Mouse (Mus musculus) limb, embryonic 13.5 days (tissue): ENCODE results near the gene Tbc1d30. TPM values are rescaled to one million over a fixed set of nuclear protein-coding genes. Genes with fewer than 3 reads are reported as not detected.
A peak's percentile ranks its signal among the peaks of the same experiment; 100 is the strongest.

Experiments used
- ATAC-seq: fragments of 200-750 bp; cut with Nextera tagmentation; 2 replicates; pipeline ENCODE4 v1.8.0; 2017; ENCODE audit warnings: low read depth, moderate number of reproducible peaks, moderate TSS enrichment; ENCODE audit not compliant: low FRiP score
- H3K27ac ChIP-seq: fragments of 300-500 bp; sonication (generic); 2 replicates; pipeline ENCODE4 v1.5.1; 2015; ENCODE audit warnings: inconsistent platforms, mild to moderate bottlenecking, moderate library complexity
- H3K27me3 ChIP-seq: fragments of 300-500 bp; sonication (generic); 2 replicates; pipeline ENCODE4 v1.6.1; 2015; ENCODE audit warnings: mild to moderate bottlenecking, inconsistent platforms
- H3K36me3 ChIP-seq: fragments of 300-500 bp; sonication (generic); 2 replicates; pipeline ENCODE4 v1.6.1; 2015; ENCODE audit warnings: inconsistent platforms, mild to moderate bottlenecking, moderate library complexity
- H3K4me1 ChIP-seq: fragments of 300-500 bp; sonication (generic); 2 replicates; pipeline ENCODE4 v1.6.1; 2015; ENCODE audit warnings: inconsistent platforms
- H3K4me2 ChIP-seq: fragments of 300-500 bp; sonication (generic); replicated peaks from 2 replicates; pipeline ENCODE4 v1.6.1; 2015; ENCODE audit warnings: inconsistent platforms, mild to moderate bottlenecking, moderate library complexity
- H3K4me3 ChIP-seq: fragments of 300-500 bp; sonication (generic); 2 replicates; pipeline ENCODE4 v1.5.1; 2015; ENCODE audit warnings: moderate library complexity, mild to moderate bottlenecking, inconsistent platforms
- H3K9ac ChIP-seq: fragments of 300-500 bp; sonication (generic); 2 replicates; pipeline ENCODE4 v1.6.1; 2015; ENCODE audit warnings: mild to moderate bottlenecking, inconsistent platforms
- H3K9me3 ChIP-seq: fragments of 300-500 bp; sonication (generic); 2 replicates; pipeline ENCODE4 v1.6.1; 2016; ENCODE audit warnings: inconsistent platforms
- WGBS: fragments of 180-500 bp; shearing (Covaris S2); methylation state at CpG from one replicate; pipeline ENCODE4 v1.1.7; 2015; 5-methylcytosine and 5-hydroxymethylcytosine counted together
- polyA plus RNA-seq: library from polyadenylated mRNA; unstranded; fragments of >200 nt; fragmentation: Nextera tagmentation; extraction: Ambion mirVana; gene quantifications from 2 replicates; pipeline ENCODE4 v1.2.1, GENCODE M21; 2015

The Tbc1d30 gene
- polyA plus RNA-seq, 1 experiment from 2014 or later, result 0.64 TPM

- no peaks in the 10 kb centered on the region for H3K36me3 ChIP-seq
- no peak overlapping the region for H3K9ac ChIP-seq
- WGBS, result 25% methylated on average over 5 of the region's 5 CpGs
- H3K4me1 ChIP-seq, result peaks cover 11% of the 10 kb centered on the region
- H3K27me3 ChIP-seq, result peaks cover 30% of the 10 kb centered on the region
- ATAC-seq, result no peak
- H3K27ac ChIP-seq, result no peak overlapping the region
- no peak overlapping the region for H3K4me2 ChIP-seq
- no peaks in the 10 kb centered on the region for H3K9me3 ChIP-seq
- no peak overlapping the region for H3K4me3 ChIP-seq
Measured at GRCm38 (mm10) chr10:121305441-121305840, 45.6 kb downstream of the Tbc1d30 start.

DNA sequence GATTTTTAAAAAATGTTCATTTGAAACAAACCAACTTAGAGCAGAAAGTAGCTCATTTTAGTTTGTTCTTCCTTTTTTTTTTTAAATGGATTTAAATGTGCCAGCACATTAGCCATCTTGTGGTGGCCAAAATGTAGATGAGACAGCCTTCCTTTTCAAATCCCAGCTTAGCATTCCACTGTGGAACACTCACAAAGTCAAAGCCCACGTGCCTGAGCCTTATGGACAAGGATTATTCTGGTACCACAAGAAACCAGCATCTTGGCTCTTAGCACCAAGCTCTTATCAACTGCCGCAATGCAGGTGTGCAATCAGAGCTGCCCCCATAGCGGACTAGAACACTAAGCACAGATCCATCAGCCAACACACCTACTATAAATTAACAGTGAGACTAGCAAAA, 47.5 kb downstream of the Tbc1d30 start:
- Histone ChIP-seq H3K4me2 (no peak overlapping the region), H3K9ac (no peak overlapping the region), H3K9me3 (no peaks in the 10 kb centered on the region), H3K27me3 (peaks cover 11% of the 10 kb centered on the region), H3K4me1 (no peaks in the 10 kb centered on the region; the same call in 1 of the 2 replicates), H3K36me3 (no peaks in the 10 kb centered on the region), H3K4me3 (no peak overlapping the region), H3K27ac (no peak overlapping the region)
- 77% methylated on average over 3 of the region's 3 CpGs for WGBS
- no peak for ATAC-seq

GRCm38 (mm10) chr10:121301868-121302267, 49.2 kb downstream of the Tbc1d30 start:
- WGBS, result 84% methylated on average over 14 of the region's 14 CpGs
- Histone ChIP-seq H3K9ac (no peak overlapping the region), H3K4me2 (no peak overlapping the region), H3K4me3 (no peak overlapping the region), H3K36me3 (no peaks in the 10 kb centered on the region), H3K27me3 (no peaks in the 10 kb centered on the region), H3K4me1 (peaks cover 10% of the 10 kb centered on the region), H3K9me3 (no peaks in the 10 kb centered on the region), H3K27ac (no peak overlapping the region)
- no peak for ATAC-seq

DNA sequence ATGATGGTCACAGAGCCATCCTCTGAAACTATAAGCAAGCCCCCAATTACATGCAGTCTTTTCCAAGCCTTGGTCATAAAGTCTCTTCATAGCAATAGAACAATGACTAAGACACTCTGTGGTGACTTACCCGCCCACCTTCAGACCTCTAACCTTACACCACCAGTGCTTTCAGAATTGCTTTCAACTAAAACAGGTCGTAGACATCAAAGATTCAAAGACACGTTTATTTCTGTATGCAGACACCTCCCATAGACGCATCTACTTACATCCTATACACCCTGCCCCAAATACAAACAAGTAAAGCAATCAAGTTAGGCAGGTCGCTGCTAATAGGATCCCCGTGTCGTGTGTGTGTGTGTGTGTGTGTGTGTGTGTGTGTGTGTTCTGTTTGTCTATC, 50.4 kb downstream of the Tbc1d30 start:
- Histone ChIP-seq H3K9me3 (no peaks in the 10 kb centered on the region), H3K27me3 (no peaks in the 10 kb centered on the region), H3K9ac (no peak overlapping the region), H3K36me3 (no peaks in the 10 kb centered on the region), H3K4me3 (no peak overlapping the region), H3K27ac (no peak overlapping the region), H3K4me2 (no peak overlapping the region), H3K4me1 (peaks cover 11% of the 10 kb centered on the region)
- WGBS, result 69% methylated on average over 7 of the region's 7 CpGs
- no peak for ATAC-seq

- WGBS, result 19% methylated on average over 25 of the region's 25 CpGs
- H3K4me3 ChIP-seq, result peak overlapping the region; percentile 31
- H3K9ac ChIP-seq, result peak overlapping the region; percentile 35
- H3K27ac ChIP-seq, result no peak overlapping the region; the same call in 1 of the 2 replicates
- ATAC-seq, result peak; percentile 66; the same call in 1 of the 2 replicates
- peaks cover 11% of the 10 kb centered on the region for H3K4me1 ChIP-seq
- H3K4me2 ChIP-seq, result peak overlapping the region; percentile 64
- no peaks in the 10 kb centered on the region for H3K9me3 ChIP-seq
- no peaks in the 10 kb centered on the region for H3K27me3 ChIP-seq
- H3K36me3 ChIP-seq, result no peaks in the 10 kb centered on the region
Measured at GRCm38 (mm10) chr10:121297054-121297701, 53.9 kb downstream of the Tbc1d30 start.

DNA sequence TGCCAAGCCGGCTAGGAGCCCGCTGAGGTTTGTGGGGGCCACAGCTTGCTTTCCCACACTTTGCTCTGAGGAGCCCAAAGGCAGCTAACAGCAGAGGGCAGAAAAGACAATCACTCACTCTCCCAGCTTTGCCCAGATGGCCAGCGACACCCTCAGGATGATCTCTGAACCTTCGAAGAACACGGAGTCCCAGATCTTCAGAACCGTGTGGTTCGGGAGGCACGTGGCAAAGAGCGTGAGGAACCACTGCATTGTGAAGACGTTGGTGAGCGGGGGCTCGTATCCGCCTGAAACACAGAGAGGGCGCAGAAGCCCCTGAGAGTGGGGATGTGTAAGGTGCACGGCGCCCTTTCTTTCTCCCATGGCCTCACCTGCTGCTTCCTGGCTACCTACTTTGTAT, 56.6 kb downstream of the Tbc1d30 start:
- Histone ChIP-seq H3K27me3 (no peaks in the 10 kb centered on the region), H3K4me2 (0 out of 2 replicates have a peak overlapping the region, but pooled peaks have one; percentile 14), H3K4me3 (no peak overlapping the region), H3K4me1 (peaks cover 11% of the 10 kb centered on the region), H3K36me3 (no peaks in the 10 kb centered on the region), H3K9me3 (no peaks in the 10 kb centered on the region), H3K27ac (no peak overlapping the region), H3K9ac (no peak overlapping the region)
- no peak for ATAC-seq
- 81% methylated on average over 16 of the region's 16 CpGs for WGBS

- 0 out of 2 replicates have a peak overlapping the region, but pooled peaks have one; percentile 14 for H3K4me2 ChIP-seq
- H3K4me1 ChIP-seq, result peaks cover 11% of the 10 kb centered on the region
- no peaks in the 10 kb centered on the region for H3K27me3 ChIP-seq
- H3K27ac ChIP-seq, result no peak overlapping the region
- H3K36me3 ChIP-seq, result no peaks in the 10 kb centered on the region
- no peaks in the 10 kb centered on the region for H3K9me3 ChIP-seq
- 67% methylated on average over 8 of the region's 8 CpGs for WGBS
- no peak for ATAC-seq
- H3K9ac ChIP-seq, result no peak overlapping the region
- no peak overlapping the region for H3K4me3 ChIP-seq
Measured at GRCm38 (mm10) chr10:121293829-121294228, 57.2 kb downstream of the Tbc1d30 start.

DNA sequence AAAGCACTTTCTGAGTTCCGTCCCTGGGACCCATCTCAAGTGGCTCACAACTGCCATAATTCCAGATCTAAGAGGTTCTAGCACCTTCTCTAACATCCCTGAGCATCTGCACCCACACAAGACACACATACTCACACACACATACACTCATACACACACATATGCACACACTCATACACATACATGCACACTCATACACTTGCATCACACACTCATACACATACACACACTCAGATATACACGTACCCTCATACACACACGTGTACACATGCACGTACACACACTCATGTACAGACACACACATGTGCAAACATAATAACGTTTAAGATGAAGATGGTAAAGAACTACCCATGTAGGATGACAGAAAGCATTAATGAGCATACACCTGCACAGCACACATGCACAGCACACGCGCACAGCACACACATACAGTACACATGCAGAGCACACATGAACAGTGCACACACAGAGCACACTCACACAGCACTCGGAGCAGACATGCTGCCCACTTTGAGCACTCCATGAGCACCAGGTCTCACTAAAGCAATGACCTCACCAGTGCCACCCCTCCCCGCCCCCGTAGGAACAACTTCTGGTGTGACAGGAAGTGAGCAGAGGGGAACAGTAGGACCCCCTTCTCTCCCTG, 59.7 kb downstream of the Tbc1d30 start:
- no peak overlapping the region for H3K9ac ChIP-seq
- no peak overlapping the region for H3K4me2 ChIP-seq
- no peak overlapping the region for H3K4me3 ChIP-seq
- H3K9me3 ChIP-seq, result no peaks in the 10 kb centered on the region
- no peak for ATAC-seq
- no peaks in the 10 kb centered on the region for H3K36me3 ChIP-seq
- no peaks in the 10 kb centered on the region for H3K27me3 ChIP-seq
- 82% methylated on average over 10 of the region's 10 CpGs for WGBS
- H3K27ac ChIP-seq, result no peak overlapping the region
- H3K4me1 ChIP-seq, result no peaks in the 10 kb centered on the region

GRCm38 (mm10) chr10:121290682-121291078, 60.4 kb downstream of the Tbc1d30 start:
- Histone ChIP-seq H3K27ac (no peak overlapping the region), H3K4me3 (no peak overlapping the region), H3K4me2 (no peak overlapping the region), H3K4me1 (no peaks in the 10 kb centered on the region), H3K27me3 (no peaks in the 10 kb centered on the region), H3K36me3 (no peaks in the 10 kb centered on the region), H3K9ac (no peak overlapping the region), H3K9me3 (no peaks in the 10 kb centered on the region)
- 71% methylated on average over 20 of the region's 20 CpGs for WGBS
- ATAC-seq, result no peak

DNA sequence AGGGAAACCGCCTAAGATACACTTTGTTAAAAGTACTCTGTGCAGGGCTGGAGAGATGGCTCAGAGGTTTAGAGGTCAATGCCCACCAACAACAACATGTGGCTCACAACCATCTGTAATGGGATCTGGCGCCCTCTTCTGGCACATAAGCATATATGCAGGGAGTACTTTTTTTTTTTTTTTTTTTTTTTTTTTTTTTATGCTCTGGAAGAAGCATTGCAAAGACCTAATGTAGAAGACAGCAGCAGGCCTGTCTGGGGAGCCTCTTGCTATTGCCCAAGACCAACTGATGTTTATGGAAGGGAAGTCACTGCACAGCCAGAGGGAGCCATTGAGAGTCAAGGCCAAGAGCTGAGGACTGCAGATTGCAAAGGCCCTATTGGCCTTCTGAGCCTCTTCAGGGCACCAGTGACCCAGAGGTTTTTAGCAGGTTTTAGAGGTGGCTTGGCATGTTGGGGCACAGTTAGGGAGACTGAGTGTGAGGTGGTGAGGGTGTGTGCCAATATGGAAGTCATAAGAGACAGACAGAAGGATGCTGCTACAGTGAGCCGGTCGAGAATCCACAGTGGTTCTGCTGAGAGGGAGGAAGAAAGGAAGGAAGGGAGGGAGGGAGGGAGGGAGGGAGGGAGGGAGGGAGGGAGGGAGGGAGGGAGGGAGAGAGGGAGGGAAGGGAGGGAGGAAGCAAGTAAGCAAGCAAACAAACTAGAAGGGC, 61.0 kb downstream of the Tbc1d30 start:
- Histone ChIP-seq H3K27me3 (no peaks in the 10 kb centered on the region), H3K4me3 (no peak overlapping the region), H3K4me2 (no peak overlapping the region), H3K9ac (no peak overlapping the region), H3K36me3 (no peaks in the 10 kb centered on the region), H3K9me3 (no peaks in the 10 kb centered on the region), H3K27ac (no peak overlapping the region), H3K4me1 (no peaks in the 10 kb centered on the region)
- WGBS, result 70% methylated on average over 4 of the region's 4 CpGs
- ATAC-seq, result no peak

DNA sequence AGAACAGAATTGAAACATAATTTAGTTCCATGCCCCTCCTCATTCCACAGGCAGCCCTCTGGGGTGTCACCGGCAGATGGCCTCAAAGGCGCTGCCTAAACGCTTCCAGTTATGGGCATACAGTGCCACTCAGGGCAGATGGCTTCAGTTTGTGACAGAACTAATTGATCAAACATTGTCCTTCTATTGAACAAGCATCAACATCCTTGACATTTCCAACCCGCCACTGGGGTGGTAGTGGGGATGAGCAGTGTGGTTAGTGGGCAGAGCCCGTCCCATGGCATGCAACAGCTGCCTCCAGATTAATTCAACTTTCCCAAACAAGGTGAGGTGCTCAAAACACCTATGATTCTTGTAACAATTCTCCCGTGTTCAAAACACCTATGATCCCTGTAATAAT, 68.2 kb downstream of the Tbc1d30 start:
- 85% methylated on average over 6 of the region's 6 CpGs for WGBS
- Histone ChIP-seq H3K36me3 (no peaks in the 10 kb centered on the region), H3K9ac (no peak overlapping the region), H3K9me3 (no peaks in the 10 kb centered on the region), H3K4me3 (no peak overlapping the region), H3K4me2 (no peak overlapping the region), H3K4me1 (peaks cover 14% of the 10 kb centered on the region), H3K27me3 (no peaks in the 10 kb centered on the region), H3K27ac (no peak overlapping the region)
- ATAC-seq, result no peak

DNA sequence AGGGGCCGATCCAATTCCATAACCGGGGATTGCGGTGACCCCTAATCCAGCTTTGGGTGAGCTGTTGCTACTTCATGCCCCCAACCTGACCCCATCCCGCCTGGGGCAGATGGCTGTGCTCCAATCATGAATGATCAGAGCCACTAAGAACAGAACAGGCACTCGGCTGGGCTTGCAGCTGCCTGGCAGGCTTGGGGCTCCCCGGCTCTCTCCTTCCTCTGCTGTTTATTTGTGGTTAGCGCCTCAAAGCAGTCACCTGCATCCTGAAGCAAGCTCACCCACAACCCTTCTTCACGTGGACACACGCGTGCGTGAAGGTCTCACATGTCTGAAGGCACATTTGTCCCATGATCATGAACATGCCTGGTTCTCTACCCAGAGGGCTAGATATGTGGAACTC, 68.6 kb downstream of the Tbc1d30 start:
- no peak overlapping the region for H3K4me3 ChIP-seq
- no peak overlapping the region for H3K27ac ChIP-seq
- H3K4me2 ChIP-seq, result no peak overlapping the region
- WGBS, result 63% methylated on average over 11 of the region's 11 CpGs
- no peak overlapping the region for H3K9ac ChIP-seq
- no peaks in the 10 kb centered on the region for H3K27me3 ChIP-seq
- no peaks in the 10 kb centered on the region for H3K36me3 ChIP-seq
- no peak for ATAC-seq
- no peaks in the 10 kb centered on the region for H3K9me3 ChIP-seq
- H3K4me1 ChIP-seq, result peaks cover 14% of the 10 kb centered on the region
